In genomic region chr10:75182151-75182774, GRCm38 (mm10) we compare ENCODE assay signal across 8 mouse cellular contexts. TPM values are rescaled to one million over a fixed set of nuclear protein-coding genes. Genes with fewer than 3 reads are reported as not detected.
DNase-seq lines count a peak whose midpoint lies in the region; ATAC-seq lines count a peak whose summit lies in the region.
"Had no signal": no experiment of that assay in that cellular context is flagged by ENCODE, and none has a peak within 500 bp of the region (broad histone marks: within the 10 kb centered on the region; RNA-seq: fewer than 3 reads in every experiment).

No protein-coding gene starts in this region.

- intact Hi-C loops in left cerebral cortex, postnatal 36 days (cut with DNase I), result loop anchor here (2.0 to 5.0 kb wide), 3 partner anchors 69 to 305 kb away; no protein-coding TSS in a partner anchor

- H3K36me3 ChIP-seq in intestine, embryonic 14.5 days (ENCODE audit: control insufficient read depth, insufficient read depth, low read length), result peaks cover 68% of the 10 kb centered on the region
- peaks cover 74% of the 10 kb centered on the region for H3K36me3 ChIP-seq in midbrain, embryonic 13.5 days

- H3K27me3 ChIP-seq in intestine, embryonic 14.5 days (replicated peaks; ENCODE audit: control insufficient read depth, insufficient read depth, low read length), result no peaks in the 10 kb centered on the region
- H3K27me3 ChIP-seq in midbrain, embryonic 13.5 days, result no peaks in the 10 kb centered on the region

- 19% methylated on average over 14 of the region's 14 CpGs for WGBS in intestine, embryonic 14.5 days
- WGBS in midbrain, embryonic 13.5 days, result 52% methylated on average over 14 of the region's 14 CpGs

- peak; percentile 40 for DNase-seq in WW6 (ENCODE audit: low read depth, low spot score)
- peak; percentile 81 for DNase-seq in cerebellum, adult 8-10 months
- DNase-seq in frontal cortex, adult 2 months (ENCODE audit: extremely low spot score in 1 of 2, low spot score in 1 of 2), result peak; percentile 52 to 86
- DNase-seq in intestine, embryonic 14.5 days (ENCODE audit: low spot score), result peak; percentile 89
- DNase-seq in left cerebral cortex, postnatal 36 days (ENCODE audit: low spot score in 2 of 2), result peak; percentile 67 to 69
- peak; percentile 42 for DNase-seq in spleen, adult 12 weeks (ENCODE audit: low spot score)

- H3K27ac ChIP-seq in intestine, embryonic 14.5 days (ENCODE audit: low read depth), result no peak overlapping the region
- 0 out of 2 replicates have a peak overlapping the region, but pooled peaks have one; percentile 6 for H3K27ac ChIP-seq in midbrain, embryonic 13.5 days

- no peaks in the 10 kb centered on the region for H3K9me3 ChIP-seq in intestine, embryonic 14.5 days (ENCODE audit: control insufficient read depth, low read length)
- H3K9me3 ChIP-seq in midbrain, embryonic 13.5 days, result no peaks in the 10 kb centered on the region

- H3K4me1 ChIP-seq in intestine, embryonic 14.5 days (replicated peaks; ENCODE audit: control insufficient read depth, insufficient read depth, low read length), result no peaks in the 10 kb centered on the region
- H3K4me1 ChIP-seq in midbrain, embryonic 13.5 days (replicated peaks), result no peaks in the 10 kb centered on the region

- ATAC-seq in intestine, embryonic 14.5 days (replicated peaks; ENCODE audit: low FRiP score, low TSS enrichment, low read depth), result peak; percentile 68
- peak; percentile 52 for ATAC-seq in midbrain, embryonic 13.5 days

- H3K4me3 ChIP-seq in intestine, embryonic 14.5 days (ENCODE audit: low read depth, low read length), result no peak overlapping the region
- no peak overlapping the region for H3K4me3 ChIP-seq in midbrain, embryonic 13.5 days (replicated peaks)
- H3K4me3 ChIP-seq: myocyte had no signal

- H3K4me2 ChIP-seq in intestine, embryonic 14.5 days (ENCODE audit: low read length), result no peak overlapping the region
- H3K4me2 ChIP-seq in midbrain, embryonic 13.5 days (replicated peaks), result no peak overlapping the region

- no peak overlapping the region for H3K9ac ChIP-seq in intestine, embryonic 14.5 days (ENCODE audit: low read length)
- no peak overlapping the region for H3K9ac ChIP-seq in midbrain, embryonic 13.5 days (replicated peaks)

RNA-seq across cellular contexts. Expression of gene Specc1l, which starts 29.6 kb away (rescaled TPM):
- polyA plus RNA-seq in frontal cortex, adult 2 months (2012; rRNA removed), result 26.3 and 29.6 TPM in 2 replicates
- 24.8 and 25.4 TPM in 2 replicates for polyA plus RNA-seq in intestine, embryonic 14.5 days (2014; fragmentation: Nextera tagmentation; extraction: Ambion mirVana)
- total RNA-seq in left cerebral cortex, postnatal 36 days (2021), result 10 to 100 TPM; 40.2 to 40.3 TPM
- 36.7 and 38.7 TPM in 2 replicates for polyA plus RNA-seq in midbrain, embryonic 13.5 days (2015; fragmentation: Nextera tagmentation; extraction: Ambion mirVana)
